Mouse (Mus musculus) 3134 (cell line): ENCODE data around the gene Dock9.
A peak's percentile ranks its signal among the peaks of the same experiment; 100 is the strongest.
"Not testable (repeated sequence)": the region's sequence is repeated elsewhere in the genome, so short reads cannot be mapped to it uniquely, and the experiment has no call there.

Experiments used
- DNase-seq: peaks from one replicate; pipeline ENCODE4 v3.0.0-alpha.2; 2011; ENCODE audit warnings: low spot score; ENCODE audit not compliant: insufficient read length; ENCODE audit errors: extremely low read depth

Gene Dock9

DNA sequence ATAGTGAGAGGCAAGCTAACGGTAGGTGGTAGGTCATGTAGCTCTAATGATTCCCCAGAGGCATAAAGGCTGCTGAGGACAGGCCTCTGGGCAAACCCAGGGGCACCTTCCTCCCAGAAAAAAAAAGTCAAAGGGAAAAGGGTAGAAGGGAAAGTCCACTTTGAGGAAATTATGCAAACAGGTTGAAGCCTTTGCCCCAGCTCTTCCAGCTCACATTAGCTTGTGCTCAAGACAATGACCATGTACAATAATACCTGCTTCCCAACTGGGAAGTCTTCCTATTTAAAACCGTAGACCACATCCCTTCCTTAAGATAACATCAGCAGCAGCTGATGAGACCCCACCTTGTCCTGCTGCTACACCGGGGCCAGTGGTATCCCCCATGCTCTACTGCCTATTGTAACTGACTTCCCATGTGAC lies 91.1 kb downstream of the Dock9 start:
- no peak for DNase-seq

DNA sequence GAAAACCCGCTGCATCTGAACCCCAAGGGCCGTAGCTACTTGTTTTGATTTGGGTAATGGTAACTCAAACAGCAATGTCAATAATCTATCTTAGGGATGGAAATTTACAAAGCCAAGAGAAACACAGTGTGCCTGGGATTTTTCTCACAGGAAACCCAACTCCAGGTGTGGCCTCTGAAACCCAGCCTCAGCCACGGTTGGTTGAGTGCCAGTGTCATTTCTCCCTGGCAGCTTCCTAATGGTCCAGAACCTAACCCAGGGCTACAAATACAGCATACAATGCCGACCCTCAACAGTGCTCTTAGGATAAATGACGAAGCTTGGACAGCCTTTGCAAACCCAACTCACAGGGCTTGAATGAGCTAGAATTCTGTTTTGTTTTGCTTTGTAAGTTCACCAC lies 92.0 kb downstream of the Dock9 start:
- DNase-seq = no peak

DNA sequence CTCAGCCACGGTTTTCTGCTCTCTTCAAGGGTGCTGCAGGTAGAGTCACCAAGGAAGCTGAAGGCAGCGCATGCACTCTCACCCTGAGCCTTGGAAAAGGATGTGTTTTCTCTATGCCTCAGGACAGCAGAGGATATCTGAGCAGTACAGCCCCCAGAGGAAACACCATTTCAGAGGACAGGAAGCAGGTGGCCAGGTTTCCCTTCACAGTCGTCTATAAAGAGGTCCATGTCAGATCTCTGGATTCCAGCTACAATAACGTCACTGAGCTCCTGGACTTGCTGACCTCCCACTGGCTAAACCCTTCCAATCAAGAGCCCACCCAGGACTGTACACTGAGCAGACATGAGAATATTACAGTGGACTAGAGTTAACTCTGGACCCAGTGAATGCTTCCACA lies 95.1 kb downstream of the Dock9 start:
- DNase-seq = no peak

DNA sequence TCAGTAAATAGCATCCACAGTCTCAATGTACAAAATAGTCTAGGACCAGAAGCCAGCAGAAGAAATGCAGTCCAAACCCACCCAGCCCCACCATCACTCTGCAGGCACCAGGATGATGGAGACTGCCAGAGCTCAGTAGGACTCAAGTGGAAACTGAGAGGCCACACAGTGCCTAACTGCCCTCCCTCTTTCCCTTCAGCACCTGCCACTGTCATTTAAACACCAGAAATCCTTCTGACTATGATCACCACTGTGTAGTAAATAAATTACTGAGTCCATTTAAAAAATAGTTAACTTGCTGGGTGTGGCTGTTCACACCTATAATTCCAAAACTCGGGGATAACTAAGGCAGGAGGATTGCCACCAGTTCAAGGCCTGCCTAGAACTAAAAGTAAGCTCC lies 97.6 kb downstream of the Dock9 start:
- no peak for DNase-seq

DNA sequence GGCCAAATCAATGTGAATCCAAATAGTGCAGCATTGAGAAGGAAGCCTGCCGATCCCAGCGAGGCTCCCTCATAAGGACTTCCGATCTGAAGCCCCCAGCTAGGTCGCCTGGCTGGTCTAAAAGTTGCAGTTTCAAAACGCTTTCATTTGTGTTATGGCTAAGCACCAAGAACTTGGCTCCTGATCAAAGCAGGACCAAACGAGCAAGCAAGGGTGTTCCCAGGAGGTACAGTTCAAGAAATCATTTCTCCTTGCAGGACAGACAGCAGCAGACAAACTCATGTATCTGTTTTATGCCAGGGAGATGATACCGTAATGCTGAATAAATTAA lies 99.1 kb downstream of the Dock9 start:
- DNase-seq = no peak

DNA sequence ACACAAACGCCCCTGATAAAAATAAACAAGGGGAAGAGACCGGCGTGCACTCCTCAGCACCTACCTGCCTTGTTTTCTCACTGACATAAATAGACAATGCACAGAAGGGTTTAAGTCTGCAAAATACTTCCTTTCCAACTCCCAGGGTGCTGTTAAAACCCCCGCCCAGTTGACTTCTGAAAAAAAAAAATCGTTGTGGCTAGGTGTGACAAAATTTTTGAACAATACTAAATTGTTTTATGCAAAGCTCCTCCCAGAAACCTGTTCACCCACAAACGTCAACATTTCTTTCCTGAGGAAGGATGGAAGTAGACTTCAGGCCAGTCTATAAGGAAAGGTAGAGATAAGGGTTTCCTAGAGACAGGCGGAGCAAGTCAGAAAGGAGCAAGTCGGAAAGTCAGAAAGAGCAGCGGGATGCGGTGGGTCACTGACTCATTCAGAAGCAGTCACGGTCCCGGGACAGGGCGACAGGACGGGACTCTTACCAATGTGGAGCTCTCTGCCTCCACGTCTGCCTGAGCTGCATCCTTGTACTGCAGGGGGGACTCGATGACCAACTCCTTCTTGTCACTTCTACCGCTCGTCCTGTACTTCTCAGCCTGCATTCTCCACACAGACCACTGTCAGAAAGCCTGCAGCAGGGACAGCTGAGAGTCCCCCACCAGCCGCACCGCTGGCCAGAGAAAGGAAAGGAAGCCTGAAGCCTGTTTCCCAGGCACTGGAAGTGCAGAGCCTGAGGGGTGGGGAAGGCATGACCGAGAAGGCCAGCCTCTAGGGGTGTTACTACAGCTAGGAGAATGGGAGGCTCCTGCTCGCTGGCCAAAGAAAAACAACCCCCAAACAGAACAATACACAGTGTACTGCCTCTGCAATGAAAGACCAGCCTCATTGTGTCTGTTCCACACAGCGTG lies 99.7 kb downstream of the Dock9 start:
- peak; percentile 60 for DNase-seq

DNA sequence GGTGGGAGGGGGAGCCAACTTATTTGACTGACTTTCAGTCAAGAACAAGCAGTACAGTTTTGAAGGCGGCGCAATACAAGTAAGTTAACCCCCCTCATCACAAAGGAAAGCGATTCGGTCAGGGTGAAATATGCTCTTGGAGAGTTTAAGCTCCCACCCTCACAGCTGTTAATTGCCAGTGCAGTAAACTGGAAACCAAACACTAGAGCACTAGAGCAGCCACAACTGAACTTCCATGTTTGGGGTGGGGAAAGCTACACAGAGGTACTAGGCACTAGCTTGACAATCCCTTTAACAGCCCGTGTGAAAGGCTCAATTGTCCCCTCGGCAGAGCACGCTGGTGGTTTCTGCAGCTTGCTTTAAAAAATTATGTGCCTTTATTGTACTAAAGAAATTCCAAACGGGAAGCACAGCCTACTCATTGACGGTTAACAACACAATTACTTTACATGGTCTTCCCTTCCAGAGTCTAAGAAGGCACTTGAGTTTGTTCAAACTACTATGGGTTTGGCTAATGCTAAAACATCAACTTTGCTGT lies 100.4 kb downstream of the Dock9 start:
- DNase-seq = no peak

- no peak for DNase-seq
These were observed 101.1 kb downstream of the Dock9 start for GRCm38 (mm10) chr14:121696429-121697118.

DNA sequence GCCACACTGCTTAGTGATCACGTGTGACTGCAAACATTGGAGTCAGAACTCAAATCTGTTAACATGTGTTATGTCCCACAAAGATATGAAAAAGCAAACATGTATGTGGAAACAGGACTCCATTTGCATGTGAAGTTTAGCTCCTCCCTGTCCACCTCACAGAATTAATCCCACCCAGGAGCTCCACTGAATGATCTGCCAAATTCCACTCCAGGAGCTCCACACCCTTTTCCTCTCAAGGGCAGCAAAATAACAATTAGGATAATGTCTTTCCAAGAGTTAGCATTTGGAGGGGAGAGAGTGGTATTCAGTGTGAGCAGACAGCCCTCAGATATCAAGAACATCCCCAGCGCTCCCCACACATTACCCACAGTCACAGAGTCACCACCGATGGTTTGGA lies 102.9 kb downstream of the Dock9 start:
- DNase-seq = no peak

DNA sequence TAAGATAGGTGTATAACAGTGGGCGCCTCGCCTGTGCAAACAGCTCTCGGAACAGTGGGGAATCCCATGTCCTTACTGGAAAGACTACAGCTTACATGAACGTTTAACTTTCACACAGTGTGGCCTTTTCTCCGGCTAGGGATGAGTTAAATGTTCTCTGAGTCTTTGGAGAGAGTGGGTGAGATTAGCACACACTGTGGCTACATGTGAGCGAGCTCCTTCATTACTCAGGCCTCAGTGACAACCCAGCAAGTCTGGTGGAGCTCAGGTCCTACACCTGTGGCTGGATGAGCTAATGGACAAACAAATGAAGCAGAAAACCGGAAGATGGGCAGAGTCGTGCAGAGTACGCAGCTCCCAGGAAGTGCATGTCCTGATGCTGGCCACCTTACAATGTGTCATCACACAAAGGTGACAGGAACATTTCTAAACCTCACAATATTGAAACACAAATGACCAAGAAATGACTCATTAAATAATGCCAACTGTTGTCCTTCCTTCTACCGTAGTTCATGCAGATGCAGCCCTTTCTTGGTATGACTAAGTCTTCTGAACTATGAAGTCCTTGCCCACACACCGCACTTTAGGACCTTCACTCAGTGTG lies 103.5 kb downstream of the Dock9 start:
- peak; percentile 18 for DNase-seq

- not testable (repeated sequence) for DNase-seq
These were observed 108.0 kb downstream of the Dock9 start for GRCm38 (mm10) chr14:121689649-121690048.

GRCm38 (mm10) chr14:121688175-121688574 lies 109.5 kb downstream of the Dock9 start:
- no peak for DNase-seq

DNA sequence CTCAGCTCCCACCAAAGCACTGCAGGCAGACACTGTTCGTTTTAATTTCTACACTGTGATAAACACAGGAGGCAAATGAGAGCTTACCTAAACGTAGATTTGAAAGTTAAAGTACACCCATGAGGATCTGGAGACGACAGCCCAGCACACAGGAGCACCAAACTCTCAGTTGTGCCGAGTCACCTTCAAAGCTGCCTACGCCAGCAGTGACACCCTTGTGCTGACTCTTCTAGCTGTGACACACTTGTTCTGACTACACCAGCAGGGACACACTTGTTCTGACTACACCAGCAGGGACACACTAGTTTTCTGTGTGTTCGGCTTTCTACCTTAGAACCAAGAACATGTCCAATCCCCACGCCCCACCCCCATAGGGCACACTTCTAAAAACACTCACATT lies 110.4 kb downstream of the Dock9 start:
- no peak for DNase-seq

GRCm38 (mm10) chr14:121678913-121679312 lies 118.7 kb downstream of the Dock9 start:
- DNase-seq = no peak

DNA sequence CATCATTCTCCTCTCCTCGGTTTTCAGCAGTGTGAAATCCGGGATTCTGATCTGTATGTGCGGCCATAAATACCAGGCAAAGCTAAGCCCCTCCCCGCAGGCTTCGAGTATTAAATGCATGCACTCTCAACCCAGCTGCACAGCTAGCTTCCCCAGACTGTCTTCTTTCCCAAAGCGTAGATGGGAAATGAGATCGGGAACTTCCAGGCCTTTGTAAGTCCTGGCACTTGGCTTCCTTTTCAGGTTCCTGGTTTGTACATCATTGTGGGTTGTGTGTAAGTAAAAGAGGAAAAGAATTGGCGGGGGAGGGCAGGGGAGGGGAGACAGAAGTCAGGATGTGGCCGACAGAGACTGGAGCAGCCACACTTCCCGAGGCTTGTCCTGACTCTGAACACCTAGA lies 119.2 kb downstream of the Dock9 start:
- no peak for DNase-seq

DNA sequence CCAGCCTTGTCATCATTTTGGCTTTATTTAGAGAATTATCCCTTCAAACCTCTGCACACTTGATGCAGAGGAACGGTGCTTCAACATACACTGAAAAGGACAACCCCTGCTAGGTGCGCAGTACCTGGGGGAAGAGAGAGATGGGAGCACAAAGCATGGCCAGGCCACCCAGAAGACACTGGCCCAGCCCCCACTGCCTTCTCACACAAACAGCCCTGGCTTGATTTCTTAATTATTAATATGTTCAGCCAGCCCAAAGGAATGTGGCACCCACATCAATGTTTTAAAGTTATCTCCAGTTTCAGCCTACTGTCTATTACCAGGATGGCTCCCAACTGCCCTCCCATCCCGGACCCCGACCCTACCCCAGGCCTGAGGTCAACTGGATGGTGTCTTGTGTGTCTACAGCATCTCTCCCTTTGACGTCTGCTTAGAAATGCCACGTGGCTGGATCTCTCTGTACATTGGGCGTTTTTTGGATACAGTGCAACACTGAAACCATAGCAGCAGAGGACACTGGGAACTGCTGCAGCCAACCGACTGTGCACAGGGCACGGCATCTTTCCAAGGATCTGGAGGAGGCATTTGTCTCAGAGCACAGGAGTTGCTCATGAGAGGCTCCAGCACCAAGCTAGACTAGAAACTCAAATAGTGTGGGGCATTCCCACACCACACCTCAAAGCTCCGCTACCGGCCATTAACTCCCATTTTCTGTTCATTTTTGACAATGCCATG lies 120.9 kb downstream of the Dock9 start:
- no peak for DNase-seq

DNA sequence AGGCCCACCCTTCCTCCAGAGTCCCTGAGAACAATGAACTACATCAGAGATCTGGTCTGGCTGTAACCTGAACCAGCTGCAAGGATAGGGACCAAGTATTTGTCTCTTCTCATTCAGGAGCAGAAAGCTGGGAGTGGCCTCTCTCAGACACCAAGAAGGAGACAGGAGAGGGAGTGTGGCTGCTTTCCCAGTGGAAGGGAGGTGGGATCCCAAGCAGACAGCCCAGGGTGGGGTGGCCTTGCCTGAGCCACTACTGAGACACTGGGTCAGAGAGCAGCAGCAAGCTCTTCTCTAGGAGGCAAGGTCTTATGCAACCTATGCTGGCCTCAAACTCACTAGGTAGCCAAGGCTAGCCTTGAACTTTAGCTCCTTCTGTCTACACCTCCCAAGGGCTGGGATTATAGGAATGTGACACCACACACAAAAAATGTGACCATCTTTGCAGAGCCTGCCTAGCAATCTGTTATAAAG lies 121.5 kb downstream of the Dock9 start:
- no peak for DNase-seq

DNA sequence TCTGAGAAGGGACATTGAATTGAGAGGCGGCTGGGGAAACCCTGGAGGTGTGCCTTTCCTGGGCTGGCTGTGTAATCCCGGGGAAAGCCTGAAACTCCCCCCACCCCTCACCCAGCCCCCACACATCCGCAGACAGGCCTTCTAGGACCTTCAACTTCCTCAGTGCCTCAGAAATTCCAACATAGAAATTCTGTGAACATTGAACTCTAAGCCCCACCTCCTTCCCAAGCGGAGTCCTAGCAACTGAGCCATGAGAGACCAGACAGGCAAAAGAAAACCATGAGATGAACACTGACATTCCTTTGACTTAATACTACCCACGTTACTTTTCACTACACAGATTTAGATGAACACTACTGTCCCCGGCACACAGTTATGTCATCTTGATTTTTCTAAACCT lies 122.1 kb downstream of the Dock9 start:
- no peak for DNase-seq

DNA sequence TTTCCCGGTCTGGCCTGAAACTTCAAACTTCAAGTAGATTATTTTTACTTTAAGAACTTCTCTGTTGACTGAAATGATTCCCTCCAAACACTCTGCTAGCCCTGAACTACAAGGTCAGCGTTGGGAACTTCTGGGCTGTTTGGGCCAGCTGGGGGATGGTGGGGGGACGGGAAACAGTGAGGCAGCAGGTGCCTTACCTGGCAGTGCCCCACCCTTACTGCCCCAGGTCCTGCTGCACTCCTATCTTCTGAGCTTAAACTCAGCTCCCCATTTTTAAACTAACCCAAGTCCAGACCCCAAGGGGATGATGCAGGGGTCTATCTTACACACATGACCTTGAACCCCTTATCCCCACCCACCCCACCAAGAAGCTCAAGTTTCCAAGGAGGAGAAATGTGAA lies 122.5 kb downstream of the Dock9 start:
- DNase-seq = no peak

DNA sequence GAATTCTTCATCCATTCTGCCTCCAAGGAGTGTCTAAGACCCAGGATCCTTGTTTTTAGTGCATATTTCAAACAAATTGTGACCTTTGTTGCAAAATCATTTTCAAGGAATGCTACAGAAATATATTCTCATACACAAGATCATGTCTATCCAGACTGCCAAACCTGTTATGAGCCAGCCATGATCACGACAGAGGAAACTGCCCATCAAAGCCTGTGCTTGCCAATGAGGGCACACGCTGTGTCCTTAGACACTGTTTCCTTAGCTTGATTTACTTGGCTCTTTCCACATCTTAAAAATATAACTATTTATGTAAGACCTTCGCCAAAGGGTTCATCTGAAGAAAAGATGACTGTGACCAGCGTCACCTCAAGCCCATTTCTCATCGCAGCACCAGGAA lies 127.6 kb downstream of the Dock9 start:
- no peak for DNase-seq
